Mouse (Mus musculus) MEL (cell line): ENCODE measurements around the gene Aebp1.

Source experiments
- CHD2 ChIP-seq: IDR thresholded peaks from 2 replicates; pipeline ENCODE4 v1.6.1; 2011; ENCODE audit warnings: low read length, improper control_type of control experiment
- CTCF ChIP-seq, 3 experiments: IDR thresholded peaks in 2 of 3; conservative IDR thresholded peaks in 1 of 3; 2 replicates each; pipeline ENCODE4 v1.5.1; 2011 to 2012; ENCODE audit warnings: low read length in 3 of 3, low read depth in 2 of 3, mild to moderate bottlenecking in 2 of 3, improper control_type of control experiment in 1 of 3, inconsistent platforms in 1 of 3, mixed read lengths in 1 of 3, moderate library complexity in 1 of 3; ENCODE audit not compliant: control insufficient read depth in 1 of 3, insufficient read depth in 1 of 3, poor library complexity in 1 of 3, severe bottlenecking in 1 of 3
- GATA1 ChIP-seq: IDR thresholded peaks from 2 replicates; pipeline ENCODE4 v1.6.1; 2011; ENCODE audit warnings: low read depth, low read length, improper control_type of control experiment
- MXI1 ChIP-seq: IDR thresholded peaks from 2 replicates; pipeline ENCODE4 v1.6.1; 2011; ENCODE audit warnings: mild to moderate bottlenecking, low read depth, low read length, improper control_type of control experiment
- NRF1 ChIP-seq: IDR thresholded peaks from 2 replicates; pipeline ENCODE4 v1.6.1; 2014; ENCODE audit warnings: low read depth, mild to moderate bottlenecking, inconsistent platforms, low read length, improper control_type of control experiment, moderate library complexity; ENCODE audit not compliant: poor library complexity, insufficient read depth, severe bottlenecking
- POLR2AphosphoS5 ChIP-seq: IDR thresholded peaks from 2 replicates; pipeline ENCODE4 v1.6.1; 2012; ENCODE audit warnings: low read depth, borderline replicate concordance, mild to moderate bottlenecking, inconsistent platforms, low read length, moderate library complexity, mixed read lengths
- SIN3A ChIP-seq: IDR thresholded peaks from 2 replicates; pipeline ENCODE4 v1.6.1; 2012; ENCODE audit warnings: low read length, improper control_type of control experiment, inconsistent platforms
- TAL1 ChIP-seq: IDR thresholded peaks from 2 replicates; pipeline ENCODE4 v1.6.1; 2012; ENCODE audit warnings: mild to moderate bottlenecking, inconsistent platforms, low read length, moderate library complexity, mixed read lengths
- UBTF ChIP-seq: IDR thresholded peaks from 2 replicates; pipeline ENCODE4 v1.6.1; 2012; ENCODE audit warnings: low read depth, mild to moderate bottlenecking, inconsistent platforms, low read length, improper control_type of control experiment, moderate library complexity, borderline replicate concordance; ENCODE audit not compliant: insufficient read depth
- USF1 ChIP-seq: IDR thresholded peaks from 2 replicates; pipeline ENCODE4 v1.6.1; 2014; ENCODE audit warnings: low read depth, mild to moderate bottlenecking, inconsistent platforms, low read length, improper control_type of control experiment, moderate library complexity
- USF2 ChIP-seq, 2 experiments: IDR thresholded peaks; 2 replicates each; pipeline ENCODE4 v1.6.1; 2011 to 2012; ENCODE audit warnings: improper control_type of control experiment in 2 of 2, low read length in 2 of 2, borderline replicate concordance in 1 of 2, inconsistent platforms in 1 of 2, low read depth in 1 of 2, mild to moderate bottlenecking in 1 of 2; ENCODE audit not compliant: insufficient read depth in 1 of 2
- ZC3H11A ChIP-seq: IDR thresholded peaks from 2 replicates; pipeline ENCODE4 v1.6.1; 2012; ENCODE audit warnings: low read depth, mild to moderate bottlenecking, inconsistent platforms, low read length, improper control_type of control experiment
- ZNF384 ChIP-seq: IDR thresholded peaks from 2 replicates; pipeline ENCODE4 v1.6.1; 2012; ENCODE audit warnings: low read depth, mild to moderate bottlenecking, inconsistent platforms, low read length, improper control_type of control experiment

DNA sequence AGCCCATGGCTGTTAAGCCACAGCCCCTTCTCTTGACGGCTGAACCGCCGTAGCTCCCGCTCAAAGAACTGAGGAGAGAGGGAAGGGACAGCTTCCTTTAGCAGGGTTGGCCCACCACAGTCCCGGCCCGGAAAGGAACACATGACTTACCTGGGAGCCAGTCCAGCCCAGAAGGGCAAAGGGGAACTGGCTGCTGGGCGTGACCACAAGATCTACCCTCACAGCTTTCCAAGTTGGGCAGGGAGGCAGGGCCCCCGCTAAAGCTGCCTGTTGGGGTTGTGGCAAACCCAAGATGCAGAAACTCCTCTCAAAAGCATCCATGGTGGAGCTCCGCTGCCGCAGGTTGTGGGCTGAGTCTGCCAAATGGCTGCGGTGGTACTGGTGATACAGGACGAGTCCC, 32.4 kb upstream of the Aebp1 start:
- TF ChIP-seq SIN3A, result no peak
- TF ChIP-seq TAL1, result no peak
- no peak for TF ChIP-seq CTCF (IDR thresholded peaks at IDR 0.05 in 2 of 3, conservative IDR thresholded peaks at IDR 0.05 in 1 of 3; ENCODE audit: control insufficient read depth in 1 of 3, insufficient read depth in 1 of 3, low read depth in 2 of 3, low read length in 3 of 3, poor library complexity in 1 of 3, severe bottlenecking in 1 of 3)
- TF ChIP-seq NRF1, result no peak
- TF ChIP-seq USF2 (IDR thresholded peaks at IDR 0.05; ENCODE audit: borderline replicate concordance in 1 of 2, insufficient read depth in 1 of 2, low read depth in 1 of 2, low read length in 2 of 2), result no peak
- no peak for TF ChIP-seq ZC3H11A
- no peak for TF ChIP-seq POLR2AphosphoS5
- no peak for TF ChIP-seq UBTF
- TF ChIP-seq CHD2, result no peak
- TF ChIP-seq MXI1, result no peak
- no peak for TF ChIP-seq GATA1
- TF ChIP-seq ZNF384, result no peak
- TF ChIP-seq USF1, result no peak
